Mouse (Mus musculus): ENCODE results near the gene Nsd1.
"Not testable (repeated sequence)": the region's sequence is repeated elsewhere in the genome, so short reads cannot be mapped to it uniquely, and the experiment has no call there.

The Nsd1 gene

DNA sequence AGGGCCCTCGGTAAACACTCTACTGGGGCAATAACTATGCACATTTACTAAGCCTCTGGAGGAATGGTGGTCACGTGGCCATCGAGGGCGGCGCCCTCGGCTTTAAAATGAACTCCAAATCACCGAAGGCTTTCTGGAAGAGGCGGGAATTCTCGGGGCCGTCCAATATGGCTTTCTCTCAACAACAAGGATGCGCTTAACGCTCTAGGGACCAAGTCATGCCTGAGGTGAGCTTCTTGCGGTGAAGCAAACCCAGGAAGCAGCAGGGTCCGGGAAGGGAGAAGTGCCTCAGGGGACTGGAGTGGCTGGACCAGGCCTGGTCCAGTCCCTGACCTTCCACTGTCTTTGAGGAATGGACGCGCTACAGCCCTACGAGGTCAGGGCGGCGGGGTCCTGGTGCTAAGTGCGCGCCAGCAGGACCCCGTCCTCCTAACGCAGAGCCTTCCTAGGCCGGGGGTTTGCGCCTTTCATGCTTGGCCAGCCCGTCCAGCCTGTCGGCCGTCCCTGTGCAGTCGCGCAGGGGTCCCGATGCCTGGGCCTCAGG is at the start of gene Nsd1:
Gene Nsd1 (plus strand): TSS at position 134 of the 544 bp plus-strand sequence.
- DNase-seq: no peak

DNA sequence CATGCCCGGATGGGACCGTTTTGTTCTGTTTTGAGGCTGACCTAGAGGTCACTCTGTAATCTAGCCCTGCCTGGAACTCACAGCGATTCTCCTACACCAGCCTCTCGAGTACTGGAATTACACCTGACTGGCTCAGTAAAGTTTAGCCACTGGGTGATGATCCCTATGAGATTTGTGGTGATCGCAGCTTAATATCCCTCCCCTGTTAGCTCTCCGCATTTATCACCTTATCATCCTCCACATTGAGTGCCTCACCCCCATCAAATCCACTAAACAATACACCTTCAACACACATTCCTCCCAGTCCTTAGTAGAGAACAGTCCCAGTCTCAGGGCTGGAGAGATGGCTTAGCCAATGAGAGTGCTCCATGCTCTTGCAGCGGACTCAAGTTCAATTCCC is 47.2 kb upstream of the Nsd1 start:
- DNase-seq: no peak

DNA sequence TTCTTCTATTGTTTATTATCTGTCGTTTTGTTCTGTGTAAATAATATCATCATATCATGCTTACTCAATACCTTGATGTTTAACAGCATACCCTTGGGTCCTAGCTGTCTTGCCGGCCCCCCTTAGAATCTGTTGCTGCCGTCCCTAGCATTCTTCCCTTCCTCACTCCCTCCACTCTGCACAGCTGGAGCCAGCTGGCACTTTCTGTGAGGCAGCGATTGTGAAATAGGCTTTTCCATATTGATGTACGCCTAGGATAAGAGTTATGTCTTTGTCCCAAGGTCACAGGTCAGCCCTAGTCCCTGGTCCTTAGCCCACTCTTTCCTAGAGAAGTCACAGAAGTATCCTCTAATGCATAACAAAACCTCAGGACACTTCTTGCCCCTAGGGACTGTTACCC is 46.0 kb upstream of the Nsd1 start:
- DNase-seq: no peak

DNA sequence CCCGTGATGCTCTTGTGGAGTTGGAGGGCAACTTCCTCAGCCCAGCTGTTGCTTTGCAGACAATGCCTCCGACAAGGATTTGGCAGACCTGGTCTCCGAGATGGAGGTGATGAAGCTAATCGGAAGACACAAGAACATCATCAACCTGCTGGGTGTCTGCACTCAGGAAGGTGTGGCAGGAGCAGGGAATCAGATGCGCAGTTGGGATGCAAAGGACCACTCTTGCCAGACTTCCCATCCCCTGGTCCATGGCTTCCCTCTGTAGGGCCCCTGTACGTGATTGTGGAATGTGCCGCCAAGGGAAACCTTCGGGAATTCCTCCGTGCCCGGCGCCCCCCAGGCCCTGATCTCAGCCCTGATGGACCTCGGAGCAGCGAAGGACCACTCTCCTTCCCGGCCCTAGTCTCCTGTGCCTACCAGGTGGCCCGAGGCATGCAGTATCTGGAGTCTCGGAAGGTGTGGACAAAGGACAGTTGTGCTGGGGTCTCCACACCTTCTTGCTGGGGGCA is 43.7 kb upstream of the Nsd1 start:
- DNase-seq: no peak

DNA sequence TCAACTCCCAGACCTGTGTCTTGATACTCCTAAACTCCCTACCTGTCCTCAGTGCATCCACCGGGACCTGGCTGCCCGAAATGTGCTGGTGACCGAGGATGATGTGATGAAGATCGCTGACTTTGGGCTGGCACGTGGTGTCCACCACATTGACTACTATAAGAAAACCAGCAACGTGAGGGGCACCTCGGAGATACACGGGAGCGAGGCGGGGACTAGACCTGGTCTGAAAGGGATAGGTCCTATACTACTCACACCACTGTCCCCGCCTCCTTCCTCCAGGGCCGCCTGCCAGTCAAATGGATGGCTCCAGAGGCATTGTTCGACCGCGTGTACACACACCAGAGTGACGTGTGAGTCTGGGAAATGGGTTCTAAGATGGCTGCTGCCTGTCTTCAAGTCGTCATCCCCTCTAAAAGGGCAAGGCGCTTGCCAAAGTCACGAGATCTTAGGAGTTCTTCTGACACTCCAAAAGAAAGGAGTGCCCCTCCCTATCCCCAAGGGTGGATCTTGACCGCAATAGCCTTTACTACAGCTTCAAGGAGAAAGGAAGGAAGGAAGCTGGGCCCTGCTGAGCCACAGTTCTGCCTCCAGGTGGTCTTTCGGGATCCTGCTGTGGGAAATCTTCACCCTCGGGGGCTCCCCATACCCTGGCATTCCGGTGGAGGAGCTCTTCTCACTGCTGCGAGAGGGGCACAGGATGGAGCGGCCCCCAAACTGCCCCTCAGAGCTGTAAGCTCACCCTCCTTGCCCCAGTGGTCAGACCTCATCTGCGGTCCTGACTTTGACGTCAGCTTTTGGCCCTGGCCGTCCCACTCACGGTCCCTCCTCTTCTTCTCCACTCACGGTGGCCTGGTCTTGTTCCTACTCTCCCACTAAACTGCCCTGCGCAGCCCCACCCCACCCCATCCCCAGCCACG is 42.5 kb upstream of the Nsd1 start:
- no peak for DNase-seq

DNA sequence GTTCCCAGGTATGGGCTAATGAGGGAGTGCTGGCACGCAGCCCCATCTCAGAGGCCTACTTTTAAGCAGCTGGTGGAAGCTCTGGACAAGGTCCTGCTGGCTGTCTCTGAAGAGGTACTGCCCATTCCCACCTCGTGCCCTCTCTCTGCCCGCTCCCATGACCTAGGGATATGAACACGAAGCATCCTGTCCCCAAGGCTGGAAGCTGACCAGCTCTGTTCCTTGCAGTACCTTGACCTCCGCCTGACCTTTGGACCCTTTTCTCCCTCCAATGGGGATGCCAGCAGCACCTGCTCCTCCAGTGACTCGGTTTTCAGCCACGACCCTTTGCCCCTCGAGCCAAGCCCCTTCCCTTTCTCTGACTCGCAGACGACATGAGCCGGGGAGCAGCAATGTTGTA is 41.8 kb upstream of the Nsd1 start:
- DNase-seq: peak; percentile 54 to 74

DNA sequence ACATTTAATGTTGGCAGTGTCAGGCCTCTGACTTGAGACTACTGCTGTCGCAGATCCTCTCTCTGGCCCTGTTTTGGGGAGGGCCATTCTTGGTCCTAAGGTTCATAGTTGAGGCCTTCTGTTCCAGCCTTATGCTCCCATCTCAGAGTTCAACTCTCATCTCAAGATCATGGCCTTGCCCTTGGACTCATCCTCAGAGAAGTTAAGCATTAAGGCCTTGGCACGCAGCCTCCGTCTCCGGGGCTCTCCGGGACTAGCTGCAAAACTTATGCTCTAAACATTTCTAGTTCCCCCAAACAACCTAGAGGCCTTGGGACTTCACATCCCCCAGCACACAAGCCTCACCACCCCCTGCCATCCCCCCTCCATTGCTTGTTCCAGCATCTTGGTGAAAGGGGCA is 41.3 kb upstream of the Nsd1 start:
- peak; percentile 70 to 71 for DNase-seq

DNA sequence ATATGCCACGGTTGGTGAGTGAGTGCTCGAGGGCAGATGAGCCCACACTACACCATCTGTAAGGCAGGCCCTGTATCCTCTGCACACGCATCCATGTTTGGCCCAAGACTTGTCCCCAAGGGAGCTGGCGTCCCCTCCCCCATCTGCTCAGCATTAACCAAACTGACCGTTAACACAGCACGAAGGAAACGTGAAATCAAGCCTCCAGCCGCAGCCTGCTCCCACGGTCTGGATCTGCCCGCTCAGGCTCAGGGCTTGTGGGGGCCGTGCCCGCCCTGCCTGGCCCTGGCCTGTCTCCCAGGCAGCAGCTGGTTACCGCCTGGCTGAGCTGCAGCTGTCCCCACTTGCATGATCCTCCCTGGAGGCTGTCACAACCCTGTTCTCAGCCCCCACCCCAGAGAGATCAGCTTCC is 40.6 kb upstream of the Nsd1 start:
- DNase-seq: peak; percentile 47 to 63

DNA sequence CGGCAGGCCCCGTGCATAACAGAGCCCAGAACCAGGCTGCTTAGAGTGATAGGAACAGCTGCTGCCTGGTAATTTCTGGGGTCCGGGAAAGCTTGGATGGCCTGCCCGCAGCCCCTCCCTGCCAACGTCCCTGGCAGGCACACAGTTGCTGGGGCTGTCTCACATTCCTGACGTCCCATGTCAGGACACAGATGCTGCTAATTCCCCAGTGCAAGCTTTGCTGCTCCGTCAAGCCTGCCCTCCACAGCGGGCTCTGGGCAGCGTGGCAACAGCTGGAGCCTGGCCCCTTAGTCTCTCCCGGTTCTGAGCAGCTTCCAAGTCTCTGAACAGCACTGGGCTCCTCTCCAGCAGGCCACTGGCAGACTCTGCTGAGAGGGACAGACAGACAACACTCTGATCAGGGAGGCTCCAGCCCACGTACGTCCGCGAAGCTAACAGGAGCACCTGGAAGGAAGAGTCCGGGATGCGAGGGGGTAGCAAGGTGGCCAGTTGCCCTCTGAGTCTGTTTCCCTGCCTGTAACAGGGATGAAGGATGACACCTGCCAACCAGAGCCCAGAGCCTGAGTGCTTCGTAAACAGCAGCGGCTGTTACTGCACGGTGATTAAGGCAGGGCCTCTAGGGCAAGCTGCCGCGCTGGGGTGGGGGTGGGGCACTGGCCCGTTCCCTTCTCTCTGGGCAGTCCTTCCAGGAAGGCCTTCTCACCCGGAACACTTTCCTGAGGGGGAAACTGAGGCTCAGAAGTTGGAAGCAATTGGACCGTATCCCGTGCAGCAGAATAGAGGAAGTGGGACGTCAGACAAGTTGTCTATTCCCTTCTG is 37.9 kb upstream of the Nsd1 start:
- DNase-seq: peak in 1 of 2 experiments; percentile 48

DNA sequence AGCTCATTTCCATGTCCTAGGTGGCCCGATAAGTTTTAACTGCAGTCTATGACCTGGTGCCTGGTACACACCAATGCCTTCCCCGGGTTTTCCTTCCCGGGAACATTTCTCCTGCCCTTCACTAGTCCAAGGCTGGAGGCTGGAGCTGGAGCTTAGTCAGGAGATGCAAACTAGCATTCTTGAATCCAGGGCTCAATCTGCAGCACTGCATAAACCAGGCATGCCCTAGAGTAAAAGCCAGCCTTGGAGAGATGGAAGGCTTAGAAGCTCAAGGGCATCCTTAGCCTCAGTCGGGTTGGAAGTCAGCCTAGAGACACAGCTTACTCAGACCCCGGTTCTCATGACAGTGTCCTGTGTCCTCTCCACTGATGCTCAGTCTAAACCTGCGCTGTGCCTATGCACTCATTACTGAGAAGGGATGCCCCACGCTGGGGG is 37.2 kb upstream of the Nsd1 start:
- no peak for DNase-seq

DNA sequence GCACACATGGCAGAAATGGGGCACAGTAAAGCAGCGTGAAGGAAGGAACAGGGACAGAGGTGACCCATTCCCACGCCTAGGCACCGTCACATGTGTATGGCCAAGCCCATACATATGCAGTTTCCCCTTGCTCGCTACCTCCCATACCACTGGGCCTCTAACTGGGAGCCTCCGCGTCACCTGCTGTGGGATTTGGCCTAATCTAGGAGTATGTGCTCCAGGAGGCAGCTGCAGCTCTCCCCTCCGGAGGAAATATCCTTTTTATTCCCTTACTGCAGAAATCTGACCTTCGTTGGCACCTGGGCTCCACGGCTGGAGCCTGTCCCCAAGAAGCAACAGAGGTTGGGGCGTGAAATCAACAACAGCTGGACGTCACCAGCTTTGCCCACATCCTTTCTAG is 35.2 kb upstream of the Nsd1 start:
- no peak for DNase-seq

DNA sequence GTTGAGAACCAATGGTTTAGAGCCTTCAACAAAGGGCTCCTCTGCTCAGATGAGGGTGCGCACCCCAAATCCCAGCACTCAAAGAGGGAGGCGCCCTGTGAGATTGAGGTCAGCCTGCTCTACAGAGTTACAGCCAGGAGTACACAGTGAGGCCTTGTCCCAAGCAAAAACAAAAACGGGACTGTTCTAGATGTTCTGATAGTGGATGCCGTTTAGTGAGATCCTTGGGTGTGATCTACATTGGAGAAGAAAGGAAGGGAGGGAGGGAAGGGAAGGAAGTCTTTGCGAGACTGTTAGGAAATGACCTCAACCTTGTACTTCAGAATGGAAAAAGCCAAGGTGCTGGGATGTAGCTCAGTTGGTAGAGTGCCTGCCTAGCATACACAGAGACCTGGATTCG is 33.3 kb upstream of the Nsd1 start:
- no peak for DNase-seq

DNA sequence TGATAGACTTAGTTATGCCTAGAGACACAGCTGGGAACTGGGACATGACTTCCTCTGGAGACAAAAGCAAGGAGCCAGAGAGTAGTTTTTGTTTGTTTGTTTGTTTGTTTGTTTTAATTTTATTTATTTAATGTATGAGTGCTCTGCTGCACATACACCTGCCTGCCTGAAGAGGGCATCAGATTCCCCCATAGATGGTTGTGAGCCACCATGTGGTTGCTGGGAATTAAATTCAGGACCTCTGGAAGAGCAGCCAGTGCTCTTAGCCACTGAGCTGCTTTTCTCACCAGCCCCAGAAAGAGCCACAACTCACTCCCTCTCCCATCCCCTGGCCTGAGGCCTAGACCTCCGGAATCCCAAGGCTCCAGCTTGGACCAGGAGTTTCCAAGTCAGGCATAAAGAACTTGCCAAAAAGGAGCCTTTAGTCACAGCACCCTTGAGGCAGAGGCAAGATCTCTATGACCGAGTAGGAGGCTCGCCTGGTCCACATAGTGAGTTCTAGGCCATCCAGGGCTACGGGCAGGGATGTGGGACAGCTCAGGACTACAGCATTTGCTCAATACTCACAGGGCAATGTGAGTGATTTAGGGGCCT is 31.6 kb upstream of the Nsd1 start:
- DNase-seq: no peak

DNA sequence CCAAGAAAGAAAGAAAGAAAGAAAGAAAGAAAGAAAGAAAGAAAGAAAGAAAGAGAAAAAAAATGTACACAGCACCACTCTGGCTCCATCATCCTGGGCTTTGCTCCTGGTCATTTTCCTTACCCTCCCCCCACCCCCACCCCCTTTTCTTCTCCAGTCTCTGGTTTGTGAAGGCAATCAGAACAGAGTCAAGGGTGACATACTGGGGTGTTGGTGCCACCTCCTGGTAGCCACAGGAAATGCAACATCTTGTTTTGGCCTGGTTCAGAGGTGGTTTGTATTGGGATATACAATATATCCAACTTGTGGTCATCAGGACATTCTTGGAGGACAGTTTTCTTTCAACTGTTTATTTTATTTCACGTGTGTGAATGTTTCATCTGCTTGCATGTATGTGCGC is 31.0 kb upstream of the Nsd1 start:
- DNase-seq: peak; percentile 64 to 87

DNA sequence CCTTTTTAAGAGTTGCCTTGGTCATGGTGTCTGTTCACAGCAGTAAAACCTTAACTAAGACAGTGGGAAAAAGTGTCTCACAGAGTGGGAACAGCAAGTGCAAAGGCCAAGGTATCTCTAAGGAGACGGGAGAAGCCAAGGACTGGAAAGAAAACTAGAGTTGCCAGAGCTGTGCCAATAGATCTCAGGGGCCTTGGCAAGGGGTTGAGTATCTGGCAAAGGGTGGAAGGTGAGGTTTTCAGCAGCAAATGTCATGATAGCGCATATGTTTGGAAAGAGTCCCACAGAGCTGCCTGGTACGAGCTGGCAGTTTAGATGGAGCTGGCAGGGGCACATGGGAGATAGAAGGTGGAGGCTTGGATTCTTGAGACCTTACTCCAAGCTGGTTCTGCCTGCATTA is 30.0 kb upstream of the Nsd1 start:
- peak in 1 of 2 experiments; percentile 26 for DNase-seq

DNA sequence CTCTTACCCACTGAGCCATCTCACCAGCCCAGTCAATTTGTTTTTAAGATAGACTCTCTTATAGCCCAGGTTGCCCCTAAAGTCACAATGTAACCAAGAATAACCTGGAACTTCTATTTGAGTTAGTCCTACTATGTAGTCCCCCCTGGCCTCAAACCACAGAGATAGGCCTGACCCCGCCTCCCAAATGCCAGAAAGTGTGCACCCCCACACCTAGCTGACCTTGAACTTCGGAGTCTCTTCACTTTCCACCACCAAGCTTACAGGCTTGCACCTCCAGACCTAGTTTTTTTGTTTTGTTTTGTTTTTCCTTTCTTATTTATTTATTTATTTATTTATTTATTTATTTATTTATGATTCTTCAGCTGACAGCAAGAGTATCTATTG is 27.8 kb upstream of the Nsd1 start:
- DNase-seq: no peak

DNA sequence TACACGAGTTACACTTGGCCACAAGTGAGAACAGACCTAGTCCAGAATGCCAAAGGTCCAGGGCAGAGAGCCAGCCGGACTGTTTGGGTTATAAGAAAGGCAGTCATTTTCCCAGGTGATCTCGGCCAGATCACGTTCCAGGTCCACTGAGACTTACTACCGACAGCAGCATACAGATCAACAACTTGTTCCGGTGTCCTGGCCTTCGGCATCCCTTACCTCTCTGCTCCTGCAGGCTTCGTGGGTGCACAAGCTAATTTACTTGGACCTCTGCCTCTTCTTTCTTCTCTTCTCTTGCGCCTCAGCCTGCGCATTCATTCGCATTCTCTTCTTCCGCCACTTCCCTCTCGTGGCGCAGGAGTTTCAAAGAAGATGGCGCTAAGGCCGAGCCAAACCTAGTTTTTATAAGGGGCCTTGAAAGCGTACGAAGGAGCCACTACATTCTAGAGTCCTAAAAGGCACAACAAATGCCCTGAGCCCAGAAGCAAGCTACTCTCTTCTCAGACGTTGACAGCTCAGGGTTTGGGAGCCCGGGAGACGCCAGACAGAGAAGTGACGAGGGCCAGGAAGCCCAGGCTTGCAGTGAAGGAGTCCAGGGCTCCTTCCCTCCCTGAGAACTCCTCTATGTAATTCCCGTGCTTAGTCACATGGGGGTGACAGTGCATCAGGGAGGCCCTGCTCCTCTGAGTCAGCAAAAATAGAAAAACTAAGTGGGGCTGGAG is 27.2 kb upstream of the Nsd1 start:
- DNase-seq: peak; percentile 82 to 84

DNA sequence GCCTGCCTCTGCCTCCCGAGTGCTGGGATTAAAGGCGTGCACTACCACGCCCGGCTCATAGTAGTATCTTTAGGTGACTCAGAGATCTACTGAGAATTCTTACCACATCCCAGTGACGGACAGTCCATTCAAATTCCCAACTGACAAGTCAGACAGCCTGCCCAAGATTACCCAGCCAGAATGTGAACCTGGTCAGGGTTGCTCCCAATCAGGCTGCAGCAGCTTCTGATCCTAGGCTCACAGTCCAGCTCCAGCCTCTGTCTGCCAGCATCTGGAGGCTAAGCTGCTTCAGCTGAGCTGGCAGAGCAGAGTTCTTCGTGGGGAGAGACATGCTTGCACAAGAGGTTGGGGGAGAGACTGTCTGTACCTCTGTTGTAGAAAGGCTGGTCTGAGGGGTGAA is 26.2 kb upstream of the Nsd1 start:
- DNase-seq: no peak

DNA sequence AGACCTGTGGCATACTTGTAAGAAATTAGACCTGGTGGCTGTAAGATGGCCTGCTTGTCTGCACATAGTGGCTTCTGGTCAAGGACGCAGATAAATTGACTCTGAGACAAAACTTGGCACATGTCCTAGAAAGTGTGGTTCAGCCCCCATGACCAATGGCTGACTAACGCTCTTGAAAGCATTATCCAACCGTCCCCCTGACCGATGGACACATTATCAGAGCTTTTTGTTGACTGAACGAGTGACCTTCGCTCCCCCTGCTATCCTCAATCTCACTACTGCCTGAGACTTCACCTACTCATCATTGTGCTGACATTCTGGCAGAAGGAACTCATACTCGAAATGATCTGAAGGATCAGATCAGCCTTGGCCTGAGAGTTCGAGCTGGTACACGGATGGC is 22.5 kb upstream of the Nsd1 start:
- not testable (repeated sequence) for DNase-seq

DNA sequence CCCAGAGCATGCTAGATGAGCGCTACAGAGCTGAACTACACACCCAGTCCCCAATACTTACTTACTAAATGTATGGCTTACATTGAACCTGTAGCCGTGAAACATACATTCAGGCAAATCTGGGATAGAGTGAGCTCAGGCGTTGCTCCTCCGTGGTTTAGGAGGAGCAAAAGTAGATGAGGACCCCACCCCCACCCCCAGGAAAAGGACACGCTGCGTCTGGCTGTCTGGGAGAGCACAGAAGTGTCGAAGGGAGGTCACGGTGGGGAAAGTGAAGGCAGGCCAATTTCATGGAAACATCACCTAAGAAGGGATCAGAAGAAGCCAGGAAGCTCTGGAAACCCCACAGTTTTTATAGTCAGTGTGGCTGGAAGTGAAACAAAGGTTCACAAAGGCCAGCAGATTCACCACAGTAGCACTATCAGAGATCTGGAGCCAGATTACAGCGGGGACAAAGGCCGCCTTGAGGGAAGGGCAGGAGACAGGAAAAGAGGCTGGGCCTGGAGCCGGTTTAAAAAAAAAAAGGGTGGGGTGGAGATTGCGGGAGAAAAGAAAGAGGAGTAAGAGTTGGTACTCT is 20.0 kb upstream of the Nsd1 start:
- DNase-seq: no peak

DNA sequence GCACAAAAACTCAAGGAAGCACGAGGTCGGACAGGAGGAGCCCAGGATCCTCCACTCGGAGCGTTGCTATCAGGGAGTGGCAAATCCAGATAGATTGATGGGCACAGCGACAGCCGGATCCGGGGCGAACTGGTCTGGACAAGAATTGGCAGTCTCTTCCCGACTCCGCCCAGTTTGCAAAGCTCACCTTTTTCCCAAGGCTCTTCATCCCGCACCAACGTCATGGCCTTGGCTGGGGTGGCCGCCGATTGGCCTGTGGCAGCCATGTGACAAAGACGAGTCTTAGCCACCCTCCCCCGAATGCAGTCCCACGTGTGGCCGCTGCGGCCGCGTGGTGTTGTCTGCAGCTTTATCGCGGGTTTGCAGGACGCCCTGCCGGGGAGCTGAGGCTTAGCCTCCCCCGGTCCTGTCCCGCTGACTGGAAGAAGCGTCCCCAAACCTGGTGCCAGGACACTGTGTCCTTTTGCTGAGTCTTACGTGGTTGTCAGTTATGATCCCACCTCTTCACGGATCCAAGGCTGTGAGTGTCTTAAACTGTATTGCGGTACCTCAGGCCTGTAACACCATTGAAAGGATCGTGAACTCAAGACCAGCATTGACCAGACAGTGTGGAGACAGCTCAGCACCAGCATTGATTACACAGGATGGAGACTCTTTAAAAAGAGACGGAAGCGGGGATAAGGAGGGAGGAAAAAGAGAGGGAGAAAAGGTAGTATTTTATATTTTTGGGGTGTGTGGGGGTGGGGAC is 19.3 kb upstream of the Nsd1 start:
- DNase-seq: peak; percentile 97 to 98
